Mouse (Mus musculus) thymus, postnatal 10 days (tissue): Measurements from ENCODE around the gene Jmy.
"Not testable (repeated sequence)": the region's sequence is repeated elsewhere in the genome, so short reads cannot be mapped to it uniquely, and the experiment has no call there.

Experiments used
- DNase-seq, 2 experiments: peaks; one replicate each; pipeline ENCODE4 v3.0.0; 2021; ENCODE audit warnings: low spot score in 2 of 2

The Jmy gene

DNA sequence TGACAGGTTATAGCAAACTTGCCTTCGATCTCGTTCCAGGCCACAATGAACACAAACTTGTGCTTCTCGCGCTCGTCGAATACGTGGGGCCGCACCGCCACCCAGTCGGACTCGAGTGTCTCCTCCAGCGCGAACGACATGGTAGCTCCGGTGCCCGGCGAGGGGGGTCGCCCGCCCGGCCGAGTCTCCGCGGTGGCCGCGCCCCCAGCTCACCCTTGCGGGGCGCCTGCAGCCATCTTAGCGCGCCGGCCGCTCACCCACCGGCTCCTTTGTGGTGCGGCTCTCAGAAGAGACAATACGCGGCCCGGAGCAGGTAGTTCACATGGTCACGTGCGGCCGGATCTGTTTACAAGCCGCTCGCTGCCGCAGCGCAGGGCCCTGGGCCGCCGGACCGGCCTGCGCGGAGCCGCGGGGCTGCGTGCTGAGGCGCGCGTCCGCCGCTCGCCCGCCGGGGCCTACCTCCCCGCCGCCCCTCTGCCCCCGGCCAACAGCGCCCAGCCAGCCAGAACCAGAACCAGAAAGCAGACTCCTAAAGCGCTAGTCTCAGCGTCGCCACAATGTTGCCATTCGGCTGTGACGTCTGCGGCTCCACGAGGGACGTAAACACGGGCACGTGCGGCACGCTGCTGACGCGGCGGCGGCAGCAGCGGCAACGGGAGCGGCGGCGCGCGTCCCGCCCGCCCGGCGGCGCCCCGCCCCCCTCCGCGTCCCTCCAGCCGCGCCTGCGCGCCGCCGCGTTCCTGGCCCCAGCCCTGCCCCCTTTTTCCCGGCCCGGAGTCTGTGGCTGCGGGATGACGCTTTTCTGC lies at the start of gene Jmy:
Gene Jmy (minus strand): TSS at position 642 of the 806 bp plus-strand sequence.
- peak; percentile 63 to 74 for DNase-seq

DNA sequence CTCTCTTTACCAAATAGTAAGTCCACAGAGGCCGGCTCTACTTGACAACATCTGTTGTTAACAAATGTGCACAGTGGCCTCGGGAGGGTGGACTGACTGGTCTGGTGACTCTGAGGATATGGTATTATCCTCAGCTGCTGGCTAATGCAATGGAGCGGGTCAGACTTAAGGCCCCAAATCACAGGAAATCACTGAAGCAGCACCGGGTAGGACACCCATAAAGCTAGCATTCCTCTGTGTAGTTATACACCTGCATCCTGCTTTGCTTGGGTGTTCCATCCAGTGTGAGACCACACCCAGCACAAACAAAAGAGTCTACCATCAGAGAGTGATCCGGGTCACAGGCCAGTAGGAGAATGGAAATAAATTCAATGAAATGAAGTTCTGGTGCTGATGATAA lies 48.0 kb upstream of the Jmy start:
- no peak for DNase-seq

DNA sequence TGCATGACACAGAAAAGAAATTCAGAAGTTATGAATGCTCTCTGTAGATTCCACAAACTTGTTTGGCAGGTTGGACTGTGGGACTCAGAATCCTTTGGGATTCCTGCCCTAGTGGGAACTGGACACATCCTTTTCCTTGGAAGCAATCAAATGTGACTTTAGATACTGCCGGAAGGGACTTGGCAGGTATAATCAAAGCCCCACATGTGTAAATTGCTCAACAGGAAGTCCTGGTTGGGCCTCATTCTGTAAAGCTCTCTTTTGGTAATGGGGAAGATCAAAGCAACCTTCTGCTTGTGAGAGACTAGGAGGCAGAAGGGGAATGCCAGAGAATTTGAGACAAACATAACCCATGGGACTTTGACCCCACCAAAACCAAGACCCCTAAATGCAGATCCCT lies 46.4 kb upstream of the Jmy start:
- DNase-seq: peak in 1 of 2 experiments; percentile 8

DNA sequence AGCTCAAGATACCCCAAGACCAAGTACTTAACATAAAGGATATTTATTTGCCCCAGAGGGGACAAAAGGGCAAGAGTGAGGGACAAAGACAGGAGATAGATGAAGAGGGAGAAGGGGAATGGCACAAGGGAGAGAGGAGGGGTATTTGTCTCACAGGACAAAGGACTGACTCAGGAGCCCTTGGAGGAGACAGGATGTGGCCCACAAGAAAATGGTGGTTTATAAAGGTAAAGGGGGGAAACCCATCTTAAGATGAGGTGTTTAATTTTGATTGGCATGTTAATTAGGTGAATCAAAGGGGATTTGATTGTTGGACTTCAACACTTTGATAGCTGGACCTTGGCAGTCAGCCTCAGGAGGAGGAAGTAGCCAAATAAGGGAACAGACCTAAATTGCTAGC lies 44.7 kb upstream of the Jmy start:
- no peak for DNase-seq

DNA sequence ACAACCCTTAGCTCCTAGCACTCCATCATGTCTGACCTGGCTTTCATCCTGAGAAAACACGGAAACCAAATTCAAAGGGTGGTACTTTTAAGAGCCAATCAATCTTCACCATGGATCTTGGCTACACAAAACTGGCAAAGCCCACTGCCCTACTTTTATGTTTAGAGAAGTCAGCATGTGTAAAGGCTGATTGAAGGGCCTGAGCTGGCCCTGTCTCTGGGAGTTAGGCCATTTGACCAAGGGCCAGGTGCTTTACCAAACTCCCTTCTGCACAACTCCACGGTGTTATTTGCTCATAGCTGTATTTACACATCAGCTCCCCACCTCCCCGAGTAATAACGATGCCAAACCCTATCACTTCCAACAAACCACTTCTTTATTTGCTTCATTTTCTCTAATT lies 39.7 kb upstream of the Jmy start:
- DNase-seq: no peak

DNA sequence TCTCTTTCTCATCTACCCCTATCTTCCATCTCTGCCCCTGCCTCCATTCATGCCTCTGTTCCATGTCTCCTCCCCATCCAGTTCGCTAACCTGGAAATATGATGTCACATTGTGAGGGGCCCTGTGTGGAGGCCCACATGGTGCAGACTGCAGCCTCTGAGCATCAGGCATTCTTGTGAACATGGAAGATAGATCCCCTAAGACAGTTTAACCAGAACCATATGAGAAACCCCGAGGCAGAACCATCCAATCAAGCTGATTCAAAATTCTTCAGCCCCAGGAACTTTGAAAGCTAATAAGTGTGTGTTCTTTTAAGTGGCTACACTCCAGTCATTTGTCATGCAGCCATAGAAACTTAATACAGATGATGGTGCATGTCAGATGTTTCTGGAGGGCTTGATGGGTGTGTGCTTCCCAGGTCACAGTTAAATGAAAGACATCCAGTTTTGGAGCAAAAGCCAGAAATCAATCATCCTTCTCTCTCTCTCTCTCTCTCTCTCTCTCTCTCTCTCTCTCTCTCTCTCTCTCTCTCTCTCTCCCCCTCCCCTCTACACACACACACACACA lies 19.2 kb upstream of the Jmy start:
- DNase-seq: no peak

DNA sequence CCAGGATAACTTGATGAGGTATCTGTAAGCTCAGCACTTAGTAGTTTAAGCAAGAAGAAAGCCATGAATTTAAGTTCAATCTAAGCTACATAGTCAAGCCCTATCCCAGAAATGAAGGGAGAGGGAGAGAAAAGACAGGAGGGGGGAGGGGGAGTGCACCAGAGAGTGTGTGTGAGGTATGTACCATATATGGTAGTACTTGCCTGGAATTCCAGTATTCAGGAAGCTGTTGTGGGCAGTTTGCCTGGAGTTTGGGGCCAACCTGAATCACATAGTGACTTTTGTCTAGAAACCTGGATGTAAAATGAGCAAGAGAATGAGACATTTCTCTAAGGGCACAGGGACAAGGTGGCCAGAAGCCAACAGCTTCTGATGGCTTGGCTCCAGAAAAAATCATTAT lies 17.6 kb upstream of the Jmy start:
- DNase-seq: no peak

DNA sequence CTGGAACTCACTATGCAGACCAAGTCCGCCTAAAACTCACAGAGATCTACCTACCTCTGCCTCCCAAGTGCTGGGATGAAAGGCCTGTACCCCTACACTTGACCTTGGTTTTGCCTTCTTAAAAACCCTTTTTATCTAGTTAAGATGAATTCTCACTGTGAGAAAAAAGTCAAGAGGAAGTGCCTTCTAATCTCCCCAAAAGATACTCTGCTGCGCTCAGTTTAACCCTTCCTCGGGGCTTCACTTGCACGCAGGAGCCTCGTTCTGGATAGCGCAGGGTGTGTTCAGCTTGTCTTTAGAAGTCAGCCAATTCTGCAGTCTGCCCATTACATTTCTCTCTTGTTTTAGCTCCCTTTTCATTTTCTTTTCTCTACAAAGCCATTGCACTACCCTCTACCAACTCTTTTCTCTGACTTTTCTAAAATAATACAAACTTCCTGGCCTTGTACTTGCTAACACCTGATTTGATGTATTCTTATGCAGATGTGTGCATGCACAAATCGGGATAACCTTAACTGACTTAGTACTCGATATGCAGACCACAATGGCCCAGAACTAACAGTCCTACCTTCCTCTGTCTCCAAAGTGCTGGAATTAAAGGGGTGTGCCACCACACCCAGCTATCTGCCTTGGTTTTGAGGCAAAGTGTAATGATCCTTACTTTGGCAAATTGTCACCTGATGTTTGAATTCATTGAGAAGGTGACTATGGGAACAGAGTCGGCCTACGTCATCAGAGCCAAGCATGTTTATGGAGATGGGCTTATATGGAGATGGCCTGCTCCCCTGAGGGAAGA lies 14.6 kb upstream of the Jmy start:
- no peak for DNase-seq

DNA sequence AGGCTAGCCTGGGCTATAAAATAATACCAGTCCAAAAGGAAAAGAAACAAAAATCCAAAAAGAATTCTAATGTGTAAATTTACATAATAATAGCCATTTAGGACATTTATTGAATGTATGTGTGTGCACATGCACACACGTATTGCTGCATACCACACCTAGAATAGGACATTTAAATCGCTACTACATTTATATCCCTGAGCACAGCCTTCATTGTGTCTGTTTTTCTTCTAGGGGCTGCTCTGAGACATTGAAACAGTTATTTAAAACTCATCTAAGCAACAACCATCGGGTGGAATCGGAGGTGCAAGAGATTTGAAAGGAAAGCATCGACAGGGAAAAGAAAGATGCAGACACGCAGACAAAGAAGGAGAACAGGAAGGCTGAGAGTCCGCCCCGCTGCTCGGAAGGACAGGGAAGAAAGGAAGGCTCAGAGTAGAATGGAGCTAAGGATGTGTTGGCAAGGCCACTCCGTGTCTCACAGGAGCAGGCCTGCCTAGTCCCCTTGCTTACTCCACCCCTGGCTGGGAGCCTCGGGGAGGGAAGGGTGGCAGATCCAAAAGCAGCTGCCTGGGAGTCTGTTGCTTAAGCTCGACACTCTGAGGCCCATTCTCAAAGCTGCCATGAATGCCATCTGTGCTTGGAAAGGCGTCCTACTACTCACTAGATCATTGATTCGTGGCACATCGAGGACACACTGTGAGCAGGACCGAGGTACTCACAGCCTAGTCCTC lies 11.0 kb upstream of the Jmy start:
- DNase-seq: no peak

DNA sequence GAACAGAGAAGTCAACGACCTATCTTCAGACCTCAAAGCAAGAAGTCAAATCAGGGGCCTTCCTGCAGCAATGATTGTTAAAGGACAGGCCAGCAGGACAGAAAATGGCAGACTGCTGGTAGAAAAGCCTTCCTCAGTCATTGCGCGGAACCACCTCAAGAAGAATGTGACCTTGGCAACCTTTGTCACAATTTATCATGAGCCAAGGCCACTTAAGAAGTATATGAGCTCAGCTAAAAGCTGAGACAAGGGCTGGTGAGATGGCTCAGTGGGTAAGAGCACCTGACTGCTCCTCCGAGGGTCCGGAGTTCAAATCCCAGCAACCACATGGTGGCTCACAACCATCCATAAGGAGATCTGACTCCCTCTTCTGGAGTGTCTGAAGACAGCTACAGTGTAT lies 7.3 kb upstream of the Jmy start:
- not testable (repeated sequence) for DNase-seq

DNA sequence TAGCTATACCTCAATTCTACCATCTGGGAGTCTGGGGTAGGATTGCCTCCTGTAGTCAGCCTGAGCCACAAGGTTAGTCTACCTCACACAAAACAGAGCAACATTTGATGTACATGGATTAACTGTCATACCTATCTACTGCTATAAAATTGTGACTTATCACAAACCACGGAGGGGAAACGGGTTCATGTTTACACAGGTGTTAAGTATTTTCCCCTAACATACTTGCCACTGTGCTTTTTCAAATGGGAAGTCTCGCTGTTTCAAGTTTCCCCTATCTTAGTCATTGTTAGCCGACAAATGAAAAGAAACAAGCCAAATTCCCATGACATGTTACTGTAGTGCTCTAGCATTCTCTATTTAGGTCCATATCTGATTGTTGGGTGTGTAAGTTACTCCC lies 2.1 kb upstream of the Jmy start:
- DNase-seq: no peak

DNA sequence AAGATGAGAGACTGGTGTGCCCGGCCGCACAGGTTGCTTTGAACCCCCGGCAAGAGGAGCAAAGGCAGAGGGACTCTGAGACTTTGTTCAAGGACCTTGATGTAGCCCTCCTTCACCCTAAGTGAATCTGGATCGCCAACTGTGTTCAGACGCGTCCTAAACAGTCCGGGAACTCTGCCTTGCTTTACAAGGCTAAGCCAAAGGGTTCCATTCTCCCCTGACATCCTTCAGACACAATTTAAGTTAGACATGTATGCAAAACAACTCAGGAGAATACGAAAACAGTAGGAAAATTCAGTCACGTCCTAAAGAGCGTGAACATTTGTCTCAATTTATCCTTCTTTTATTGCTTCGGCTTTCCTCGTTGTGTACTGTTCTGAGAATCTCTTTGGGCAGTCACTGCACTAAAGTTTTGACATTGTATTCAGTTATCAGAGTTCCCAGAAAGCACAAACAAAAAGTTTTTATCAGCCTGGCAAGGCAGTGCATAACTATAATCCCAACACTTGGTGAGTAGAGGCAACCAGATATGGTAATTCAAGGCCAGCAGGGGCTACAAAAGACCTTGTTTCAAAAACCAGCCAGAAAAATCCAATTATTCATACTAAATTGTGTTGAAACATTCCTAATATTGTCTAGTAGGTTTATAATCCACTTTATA lies 495 bp upstream of the Jmy start:
- DNase-seq: no peak

DNA sequence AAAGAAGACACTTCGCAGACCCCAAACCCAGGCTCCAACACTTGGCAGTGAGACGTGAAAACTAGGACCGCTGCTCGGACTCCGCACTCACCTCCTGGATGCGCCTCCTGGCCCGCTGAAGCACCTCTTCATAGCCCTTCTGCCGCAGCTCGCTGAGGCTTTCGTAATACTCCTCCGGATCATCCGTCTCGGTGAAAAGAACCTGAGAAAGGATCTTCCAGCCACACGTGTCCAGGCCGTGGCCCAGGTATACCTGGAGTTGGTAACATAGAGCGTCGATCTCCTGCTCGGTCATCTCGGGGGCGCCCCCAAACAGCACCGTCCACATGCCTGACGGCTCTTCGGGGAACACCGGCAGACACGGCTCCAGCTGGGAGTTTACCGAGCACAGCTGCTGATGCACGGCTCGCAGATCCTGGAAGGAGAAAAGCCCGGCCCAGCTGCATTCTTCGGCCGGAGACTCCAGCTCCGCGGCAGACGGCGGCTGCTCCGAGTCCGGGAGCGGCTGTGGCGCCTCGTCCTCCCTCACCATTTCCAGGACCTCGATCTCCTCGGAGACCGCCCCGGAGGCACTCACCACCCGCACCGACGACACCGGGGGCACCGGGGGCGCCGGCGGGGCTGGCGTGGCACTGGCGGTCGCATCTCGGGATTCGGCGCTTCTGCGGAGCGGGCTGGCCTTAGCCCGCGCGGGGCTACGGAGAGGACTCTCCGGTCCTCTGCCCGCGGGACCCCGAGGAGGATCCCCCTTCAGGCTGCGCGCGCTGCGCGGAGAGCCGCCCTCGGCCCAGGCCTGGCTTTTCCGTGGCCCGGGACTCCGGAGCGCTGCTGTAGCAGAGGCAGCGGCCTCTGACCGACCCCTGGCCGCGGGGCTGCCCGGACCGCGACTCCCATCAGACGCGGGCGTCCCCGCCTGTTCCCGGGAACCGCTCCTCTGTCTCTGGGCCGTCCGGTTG lies 1.1 kb downstream of the Jmy start:
- DNase-seq: peak; percentile 27 to 32

DNA sequence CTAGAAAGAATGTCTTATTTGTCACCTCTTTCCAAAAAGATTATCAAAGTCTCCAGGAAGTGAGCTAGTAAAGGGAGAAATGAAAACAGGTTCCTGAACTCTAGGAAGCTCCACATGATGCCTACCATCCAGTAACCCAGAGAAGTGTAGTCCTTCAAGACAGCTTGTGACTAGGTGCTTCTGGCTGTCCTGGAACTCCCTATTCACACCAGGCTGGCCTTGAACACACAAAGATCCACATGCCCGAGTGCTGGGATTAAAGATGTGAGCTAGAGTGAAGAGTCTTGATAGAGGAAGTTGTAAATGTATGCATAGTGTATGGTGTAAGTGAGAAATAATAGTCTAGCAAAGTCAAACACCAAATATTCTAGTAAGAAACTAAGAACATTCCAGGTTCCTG lies 2.6 kb downstream of the Jmy start:
- no peak for DNase-seq

DNA sequence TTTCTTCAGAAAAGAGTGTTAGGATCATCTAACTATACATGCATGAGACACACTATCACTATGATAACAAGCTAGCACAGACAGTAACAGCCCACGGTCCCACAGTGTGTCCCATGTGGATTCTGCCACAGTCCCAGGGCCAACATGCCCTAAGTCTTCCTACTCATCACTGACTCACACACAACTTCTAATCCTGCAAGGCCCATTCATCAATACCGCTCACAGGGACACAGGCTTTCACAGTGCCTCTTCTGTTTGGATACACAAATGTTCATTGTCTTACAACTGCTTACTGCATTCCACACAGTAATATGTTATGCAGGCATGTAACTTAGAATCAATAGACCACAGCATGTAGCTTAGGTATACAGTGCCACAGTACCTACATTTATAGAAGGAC lies 11.1 kb downstream of the Jmy start:
- DNase-seq: no peak

DNA sequence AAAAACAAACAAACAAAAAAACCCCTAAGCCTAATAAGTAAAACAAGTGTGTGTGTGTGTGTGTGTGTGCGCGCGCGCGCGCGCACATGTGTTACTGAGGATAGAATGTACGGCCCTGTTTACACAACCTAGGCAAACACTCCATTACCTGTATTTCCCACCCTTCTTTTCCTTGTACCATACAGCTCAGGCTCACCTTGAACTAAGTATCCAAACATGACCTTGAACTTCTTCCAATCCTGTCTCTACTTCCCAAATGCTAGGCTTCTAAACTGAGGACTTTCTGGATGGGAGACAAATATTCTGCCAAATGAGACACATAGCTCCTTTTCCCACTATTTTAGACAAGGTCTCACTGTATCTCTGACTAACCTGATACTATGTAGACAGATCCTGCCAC lies 11.9 kb downstream of the Jmy start:
- DNase-seq: no peak

DNA sequence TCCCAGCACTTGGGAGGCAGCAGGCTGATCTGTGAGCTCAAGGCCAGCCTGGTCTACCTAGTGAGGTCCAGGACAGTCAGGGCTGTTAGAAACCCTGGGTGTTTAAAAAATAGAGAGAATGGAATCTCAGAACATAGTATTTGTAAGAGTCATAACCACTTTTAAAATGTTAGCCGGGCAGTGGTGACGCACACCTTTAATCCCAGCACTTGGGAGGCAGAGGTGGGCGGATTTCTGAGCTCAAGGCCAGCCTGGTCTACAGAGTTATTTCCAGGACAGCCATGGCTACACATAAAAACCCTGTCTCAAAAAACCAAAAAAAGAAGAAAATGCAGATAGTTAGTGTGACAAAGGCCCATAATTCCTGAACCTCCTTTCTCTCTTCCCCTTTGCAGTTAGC lies 15.3 kb downstream of the Jmy start:
- no peak for DNase-seq

DNA sequence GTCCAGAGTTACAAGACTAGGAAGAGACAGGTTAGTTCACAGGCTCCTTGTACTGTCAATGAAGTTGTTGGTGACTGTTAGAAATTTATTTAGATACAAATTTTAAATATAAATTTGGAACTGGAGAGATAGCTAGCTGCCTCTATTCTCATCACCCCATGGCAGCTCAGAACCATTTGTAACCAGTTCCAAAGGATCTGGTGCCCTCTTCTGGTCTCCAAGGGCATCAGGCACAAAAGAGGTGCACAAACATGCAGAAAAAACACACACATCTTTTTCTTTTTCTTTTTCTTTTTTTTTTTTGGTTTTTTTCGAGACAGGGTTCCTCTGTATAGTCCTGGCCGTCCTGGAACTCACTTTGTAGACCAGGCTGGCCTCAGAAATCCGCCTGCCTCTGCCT lies 18.5 kb downstream of the Jmy start:
- no peak for DNase-seq

DNA sequence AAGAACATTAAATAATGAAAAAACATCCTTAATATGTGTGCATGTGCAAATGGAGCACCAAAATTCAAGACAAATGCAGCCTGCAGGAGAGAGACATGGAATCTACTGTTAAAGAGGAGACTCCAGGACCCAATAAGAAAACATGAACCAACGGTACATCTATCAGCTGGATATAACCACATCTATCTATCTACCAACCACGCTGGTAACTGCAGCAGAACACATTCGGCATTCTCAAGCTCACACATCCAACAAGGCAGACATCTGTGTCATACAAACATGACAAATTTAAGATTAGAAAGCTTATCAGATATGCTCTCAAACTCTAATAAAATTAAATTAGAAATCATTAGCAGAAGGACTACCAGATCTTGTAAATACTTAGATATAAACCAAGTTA lies 21.3 kb downstream of the Jmy start:
- DNase-seq: no peak

DNA sequence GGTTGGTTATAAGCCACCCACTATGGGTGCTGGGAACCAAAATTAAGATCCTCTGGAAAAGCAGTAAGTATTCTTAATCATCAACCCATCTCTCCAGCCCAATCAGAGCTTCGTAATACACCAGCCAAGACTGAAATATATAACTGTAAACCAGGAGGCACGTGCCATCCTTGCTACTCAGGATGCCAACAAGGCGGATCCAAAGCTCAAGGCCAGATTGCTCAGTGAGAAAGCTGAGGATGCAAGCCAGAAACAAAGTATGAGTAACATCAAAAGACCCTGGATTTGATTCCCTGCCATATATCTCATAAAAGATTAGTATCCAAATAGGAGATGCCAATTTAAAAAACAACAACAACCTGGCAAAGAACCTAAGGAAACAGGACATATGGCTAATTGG lies 31.3 kb downstream of the Jmy start:
- DNase-seq: no peak

DNA sequence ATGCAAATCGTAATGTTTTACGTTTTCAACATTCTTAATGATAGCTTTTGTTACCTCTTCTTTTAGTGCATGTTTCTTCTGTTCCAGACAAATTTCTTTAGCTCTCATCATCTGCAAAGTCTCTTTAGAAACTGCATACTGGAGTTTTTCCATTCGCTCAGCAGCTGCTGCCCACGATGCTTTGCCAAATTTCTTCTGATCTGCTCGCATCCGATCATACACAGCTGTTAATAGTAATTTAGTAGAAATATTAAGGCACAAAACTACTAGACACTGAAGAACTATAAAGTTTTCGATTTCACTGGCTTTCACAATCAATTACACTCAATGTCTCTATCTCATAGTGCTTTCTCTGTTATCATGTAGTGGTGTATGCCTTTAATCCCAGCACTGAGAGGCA lies 40.0 kb downstream of the Jmy start:
- DNase-seq: no peak
